Comparison of ENCODE assay signal across 18 mouse cellular contexts in the genomic region with DNA sequence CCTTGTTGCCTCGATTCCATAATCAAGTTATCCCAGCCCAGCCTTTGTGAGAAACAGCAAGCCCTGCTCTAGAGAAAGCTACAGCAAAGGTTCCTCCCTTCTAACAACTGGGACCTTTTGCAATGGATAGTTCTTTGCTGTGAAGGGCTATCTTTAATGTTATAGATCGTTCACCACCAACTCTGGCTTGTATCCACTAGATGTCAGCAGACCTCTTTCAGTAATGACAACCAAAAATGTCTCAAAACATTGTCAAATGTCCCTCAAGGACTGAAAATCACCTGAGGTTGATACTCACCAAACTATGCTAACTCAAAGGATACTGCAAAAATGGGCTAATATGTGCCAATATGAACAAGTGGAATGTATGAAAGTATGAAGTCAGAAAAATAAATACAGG. TPM values are rescaled to one million over a fixed set of nuclear protein-coding genes. Genes with fewer than 3 reads are reported as not detected.
DNase-seq lines count a peak whose midpoint lies in the region; ATAC-seq and TF ChIP-seq lines count a peak whose summit lies in the region.
"Had no signal": no experiment of that assay in that cellular context is flagged by ENCODE, and none has a peak within 500 bp of the region (broad histone marks: within the 10 kb centered on the region; RNA-seq: fewer than 3 reads in every experiment).

No protein-coding gene starts in this region.

- TF ChIP-seq EP300 in heart, adult 2 months (IDR thresholded peaks at IDR 0.05; ENCODE audit: insufficient read depth, low read depth, low read length) = no peak
- no peak for TF ChIP-seq EP300 in lung, postnatal 0 days (IDR thresholded peaks at IDR 0.05)
- no peak for TF ChIP-seq EP300 in stomach, postnatal 0 days (optimal IDR thresholded peaks at IDR 0.05)

- WGBS in heart, adult 2 months = 18% methylated on average over 2 of the region's 2 CpGs
- 31% methylated on average over 2 of the region's 2 CpGs for WGBS in lung, postnatal 0 days
- WGBS in stomach, postnatal 0 days = 38% methylated on average over 2 of the region's 2 CpGs

- H3K4me1 ChIP-seq in heart, adult 2 months (ENCODE audit: control insufficient read depth, insufficient read depth, low read length) = no peaks in the 10 kb centered on the region; the same call in none of the 2 replicates
- H3K4me1 ChIP-seq in lung, postnatal 0 days (ENCODE audit: insufficient read depth, low read depth, low read length) = peaks cover 4% of the 10 kb centered on the region; the same call in 1 of the 2 replicates
- peaks cover 42% of the 10 kb centered on the region for H3K4me1 ChIP-seq in bone marrow macrophage, adult 2 months (ENCODE audit: control insufficient read depth, insufficient read depth, low read length)
- H3K4me1 ChIP-seq in stomach, postnatal 0 days (replicated peaks; ENCODE audit: control insufficient read depth, insufficient read depth) = no peaks in the 10 kb centered on the region

- no peak overlapping the region for H3K4me3 ChIP-seq in heart, adult 2 months
- H3K4me3 ChIP-seq in lung, postnatal 0 days (ENCODE audit: low read depth, low read length) = no peak overlapping the region
- no peak overlapping the region; the same call in 1 of the 2 replicates for H3K4me3 ChIP-seq in bone marrow macrophage, adult 2 months (ENCODE audit: insufficient read depth, low read length)
- H3K4me3 ChIP-seq in stomach, postnatal 0 days (ENCODE audit: low read depth, low read length) = no peak overlapping the region
- H3K4me3 ChIP-seq: erythroblast, embryonic 14.5 days; heart, embryonic 15.5 days; stomach, embryonic 15.5 days had no signal

- no peaks in the 10 kb centered on the region for H3K27me3 ChIP-seq in heart, adult 2 months (ENCODE audit: control insufficient read depth, insufficient read depth, low read length)
- no peaks in the 10 kb centered on the region for H3K27me3 ChIP-seq in lung, postnatal 0 days (replicated peaks; ENCODE audit: insufficient read depth, low read length)
- H3K27me3 ChIP-seq in stomach, postnatal 0 days (ENCODE audit: control insufficient read depth, insufficient read depth, low read length) = no peaks in the 10 kb centered on the region
- H3K27me3 ChIP-seq: heart, embryonic 15.5 days; stomach, embryonic 15.5 days had no signal

- H3K27ac ChIP-seq in heart, adult 2 months = no peak overlapping the region
- H3K27ac ChIP-seq in lung, postnatal 0 days (ENCODE audit: low read length) = no peak overlapping the region
- H3K27ac ChIP-seq in bone marrow macrophage, adult 2 months (ENCODE audit: insufficient read depth, low read depth, low read length) = peak overlapping the region; percentile 89
- H3K27ac ChIP-seq in stomach, postnatal 0 days (replicated peaks) = no peak overlapping the region
- H3K27ac ChIP-seq: heart, embryonic 15.5 days; stomach, embryonic 15.5 days had no signal

- H3K4me2 ChIP-seq in lung, postnatal 0 days (replicated peaks; ENCODE audit: low read depth, low read length) = no peak overlapping the region
- no peak overlapping the region for H3K4me2 ChIP-seq in stomach, postnatal 0 days (replicated peaks; ENCODE audit: low read depth)
- H3K4me2 ChIP-seq: heart, embryonic 15.5 days; stomach, embryonic 15.5 days had no signal

- no peaks in the 10 kb centered on the region; the same call in 1 of the 2 replicates for H3K36me3 ChIP-seq in heart, adult 2 months (ENCODE audit: control insufficient read depth, insufficient read depth, low read length)
- H3K36me3 ChIP-seq in lung, postnatal 0 days (ENCODE audit: insufficient read depth, low read length) = no peaks in the 10 kb centered on the region
- no peaks in the 10 kb centered on the region for H3K36me3 ChIP-seq in stomach, postnatal 0 days (ENCODE audit: control insufficient read depth, insufficient read depth, low read length)
- H3K36me3 ChIP-seq: heart, embryonic 15.5 days; stomach, embryonic 15.5 days had no signal

- DNase-seq in heart, adult 2 months = no peak
- no peak for DNase-seq in heart, postnatal 14 days
- peak; percentile 17 for DNase-seq in lung, postnatal 0 days (ENCODE audit: low spot score)
- DNase-seq in lung, postnatal 36 days = no peak
- DNase-seq in stomach, postnatal 0 days (ENCODE audit: low spot score) = no peak
- no peak for DNase-seq in thymus, postnatal 36 days
- DNase-seq in layer of hippocampus, adult 8-10 months (ENCODE audit: low spot score in 2 of 2) = no peak
- DNase-seq: adrenal gland, adult 8-10 months; cerebellum, postnatal 10 days; gastrocnemius, postnatal 36 days; layer of hippocampus, postnatal 36 days; lung, adult 18-20 months had no signal

- peak; percentile 47 for TF ChIP-seq CTCF in heart, adult 2 months (IDR thresholded peaks at IDR 0.05)
- peak; percentile 47 for TF ChIP-seq CTCF in lung, postnatal 0 days (IDR thresholded peaks at IDR 0.05)
- TF ChIP-seq CTCF in bone marrow macrophage, adult 2 months (IDR thresholded peaks at IDR 0.05; ENCODE audit: low read depth, low read length) = no peak
- peak; percentile 63 for TF ChIP-seq CTCF in stomach, postnatal 0 days (IDR thresholded peaks at IDR 0.05; ENCODE audit: low read depth)

- H3K9me3 ChIP-seq in lung, postnatal 0 days (ENCODE audit: low read length) = no peaks in the 10 kb centered on the region
- no peaks in the 10 kb centered on the region for H3K9me3 ChIP-seq in stomach, postnatal 0 days (ENCODE audit: control insufficient read depth, low read length)
- H3K9me3 ChIP-seq: heart, embryonic 15.5 days; stomach, embryonic 15.5 days had no signal

- no peaks in the 10 kb centered on the region for H3K79me2 ChIP-seq in heart, adult 2 months (replicated peaks; ENCODE audit: control insufficient read depth, insufficient read depth, low read length)

- TF ChIP-seq POLR2A in heart, adult 2 months (IDR thresholded peaks at IDR 0.05; ENCODE audit: insufficient read depth, low read depth, low read length) = no peak
- TF ChIP-seq POLR2A in bone marrow macrophage, adult 2 months (IDR thresholded peaks at IDR 0.05; ENCODE audit: borderline replicate concordance, low read depth, low read length) = no peak

- no peak overlapping the region for H3K9ac ChIP-seq in heart, adult 2 months (ENCODE audit: low read depth, low read length)
- H3K9ac ChIP-seq in lung, postnatal 0 days (replicated peaks; ENCODE audit: low read depth) = no peak overlapping the region
- H3K9ac ChIP-seq in stomach, postnatal 0 days (ENCODE audit: low read length) = no peak overlapping the region
- H3K9ac ChIP-seq: heart, embryonic 15.5 days; stomach, embryonic 15.5 days had no signal

- ATAC-seq in lung, postnatal 0 days = no peak
- no peak for ATAC-seq in stomach, postnatal 0 days (ENCODE audit: low FRiP score, low TSS enrichment)

- intact Hi-C loops in heart, adult 2 months (cut with DNase I) = loop anchor here (5.0 kb wide), 2 partner anchors 61 to 384 kb away; a partner anchor contains a TSS
- intact Hi-C loops in heart, postnatal 14 days (cut with DNase I) = loop anchor here (10.0 kb wide), 2 partner anchors 231 to 381 kb away; a partner anchor contains a TSS

RNA-seq across cellular contexts. Expression of a gene that starts 3.3 kb away (rescaled TPM):
- 10 to 100 TPM; 11.2 to 15.2 TPM for total RNA-seq in heart, adult 2 months (2021)
- polyA plus RNA-seq in heart, adult 2 months (2012; rRNA removed) = 9.0 and 13.9 TPM in 2 replicates
- 10 to 100 TPM; 14.3 to 15.2 TPM for total RNA-seq in heart, postnatal 14 days (2021)
- 13.9 and 14.0 TPM in 2 replicates for polyA plus RNA-seq in lung, postnatal 0 days (2015; fragmentation: Nextera tagmentation; extraction: Ambion mirVana)
- 48.8 and 57.5 TPM in 2 replicates for polyA plus RNA-seq in bone marrow macrophage, adult 2 months (2012; ENCODE audit: insufficient read depth, insufficient read length, missing spikeins)
- 14.7 and 15.1 TPM in 2 replicates for polyA plus RNA-seq in stomach, postnatal 0 days (2015; fragmentation: Nextera tagmentation; extraction: Ambion mirVana)
- total RNA-seq in layer of hippocampus, adult 8-10 months (2022) = 10 to 100 TPM; 52.0 to 68.2 (median 61.9) TPM

RNA-seq across cellular contexts. Expression of a gene that starts 42.0 kb away (rescaled TPM):
- total RNA-seq in heart, adult 2 months (2021) = not detected
- not detected in 2 replicates for polyA plus RNA-seq in heart, adult 2 months (2012; rRNA removed)
- not detected for total RNA-seq in heart, postnatal 14 days (2021)
- polyA plus RNA-seq in lung, postnatal 0 days (2015; fragmentation: Nextera tagmentation; extraction: Ambion mirVana) = not detected in 2 replicates
- polyA plus RNA-seq in bone marrow macrophage, adult 2 months (2012; ENCODE audit: insufficient read depth, insufficient read length, missing spikeins) = not detected in 2 replicates
- not detected in 2 replicates for polyA plus RNA-seq in stomach, postnatal 0 days (2015; fragmentation: Nextera tagmentation; extraction: Ambion mirVana)
- total RNA-seq in layer of hippocampus, adult 8-10 months (2022) = not detected
- total RNA-seq: adrenal gland, adult 8-10 months; gastrocnemius, postnatal 36 days; layer of hippocampus, postnatal 36 days had no signal
- polyA plus RNA-seq: erythroblast, embryonic 14.5 days; heart, embryonic 15.5 days; kidney, embryonic 16.5 days; limb, embryonic 11.5 days; stomach, embryonic 15.5 days had no signal
